In genomic region chr3:27899012-27899726, GRCm38 (mm10) we compare ENCODE assay signal across 8 mouse cellular contexts. TPM values are rescaled to one million over a fixed set of nuclear protein-coding genes. Genes with fewer than 3 reads are reported as not detected.
DNase-seq lines count a peak whose midpoint lies in the region; ATAC-seq lines count a peak whose summit lies in the region.

No protein-coding gene starts in this region.

- H3K27me3 ChIP-seq in forebrain, embryonic 15.5 days = no peaks in the 10 kb centered on the region

- intact Hi-C loops in left cerebral cortex, postnatal 4 days (cut with DNase I) = no loop called here
- intact Hi-C loops in left cerebral cortex, postnatal 36 days (cut with DNase I) = no loop called here
- intact Hi-C loops in heart, postnatal 25 days (cut with DNase I) = no loop called here
- intact Hi-C loops in left cerebral cortex, postnatal 25 days (cut with DNase I) = no loop called here

- no peak overlapping the region for H3K9ac ChIP-seq in forebrain, embryonic 15.5 days (replicated peaks)

- H3K27ac ChIP-seq in forebrain, embryonic 15.5 days (replicated peaks) = no peak overlapping the region

- H3K4me2 ChIP-seq in forebrain, embryonic 15.5 days (replicated peaks) = no peak overlapping the region

- no peaks in the 10 kb centered on the region for H3K36me3 ChIP-seq in forebrain, embryonic 15.5 days

- no peaks in the 10 kb centered on the region for H3K9me3 ChIP-seq in forebrain, embryonic 15.5 days

- 81% methylated on average over 13 of the region's 13 CpGs for WGBS in forebrain, embryonic 15.5 days

- peak; percentile 56 for DNase-seq in left cerebral cortex, postnatal 4 days
- DNase-seq in left cerebral cortex, postnatal 36 days (ENCODE audit: low spot score in 2 of 2) = no peak
- DNase-seq in fibroblast of lung, adult 2 months (ENCODE audit: low read depth) = peak; percentile 42
- DNase-seq in heart, postnatal 25 days (ENCODE audit: low spot score) = peak; percentile 73
- DNase-seq in mesoderm, embryonic 11.5 days (ENCODE audit: low read depth, low spot score) = peak; percentile 18
- DNase-seq in cerebellum, adult 9-10 months = no peak
- no peak for DNase-seq in left cerebral cortex, postnatal 25 days (ENCODE audit: low spot score in 2 of 2)

- no peak for ATAC-seq in forebrain, embryonic 15.5 days (replicated peaks)

- no peak overlapping the region for H3K4me3 ChIP-seq in forebrain, embryonic 15.5 days

- no peaks in the 10 kb centered on the region for H3K4me1 ChIP-seq in forebrain, embryonic 15.5 days

RNA-seq across cellular contexts. Expression of gene Tmem212, which starts 3.0 kb away (rescaled TPM):
- total RNA-seq in left cerebral cortex, postnatal 4 days (2021) = 1 to 10 TPM; 1.1 to 1.9 TPM
- total RNA-seq in left cerebral cortex, postnatal 36 days (2021) = under 1 TPM in 1 of 2 experiments, not detected in 1; 0.79 TPM
- total RNA-seq in heart, postnatal 25 days (2021) = not detected
- polyA plus RNA-seq in forebrain, embryonic 15.5 days (2015; fragmentation: Nextera tagmentation; extraction: Ambion mirVana) = not detected in 2 replicates
- total RNA-seq in left cerebral cortex, postnatal 25 days (2021) = not detected

RNA-seq across cellular contexts. Expression of gene Pld1, which starts 39.3 kb away (rescaled TPM):
- total RNA-seq in left cerebral cortex, postnatal 4 days (2021) = 1 to 10 TPM; 7.6 TPM
- 10 to 100 TPM in 1 of 2 experiments, 1 to 10 TPM in 1; 6.9 to 13.7 TPM for total RNA-seq in left cerebral cortex, postnatal 36 days (2021)
- 10 to 100 TPM; 12.5 to 13.5 TPM for total RNA-seq in heart, postnatal 25 days (2021)
- 2.1 and 2.2 TPM in 2 replicates for polyA plus RNA-seq in forebrain, embryonic 15.5 days (2015; fragmentation: Nextera tagmentation; extraction: Ambion mirVana)
- total RNA-seq in left cerebral cortex, postnatal 25 days (2021) = 1 to 10 TPM; 8.1 to 9.8 TPM

Comparison
In these comparisons a context has a peak if more than half of its experiments do, and no peak if none do; other contexts are left out.
1. DNase-seq: peak in left cerebral cortex, postnatal 4 days (single experiment), fibroblast of lung, adult 2 months (single experiment), heart, postnatal 25 days (single experiment) and mesoderm, embryonic 11.5 days (single experiment); none in left cerebral cortex, postnatal 36 days (0 of 2), cerebellum, adult 9-10 months (single experiment) and left cerebral cortex, postnatal 25 days (0 of 2).